Mouse (Mus musculus) small intestine, adult 2 months (tissue): ENCODE data around the gene Hacd3.
A peak's percentile ranks its signal among the peaks of the same experiment; 100 is the strongest.

Experiments
- CTCF ChIP-seq: fragments of 200-500 bp; IDR thresholded peaks from 2 replicates; pipeline ENCODE4 v1.5.1; 2012; ENCODE audit warnings: low read depth, mild to moderate bottlenecking, control low read depth, inconsistent platforms, low read length, moderate library complexity, mixed read lengths; ENCODE audit not compliant: insufficient replicate concordance, insufficient read length; ENCODE audit errors: extremely low read depth
- POLR2A ChIP-seq: fragments of 200-500 bp; IDR thresholded peaks from 2 replicates; pipeline ENCODE4 v1.6.1; 2012; ENCODE audit warnings: low read depth, mild to moderate bottlenecking, control low read depth, inconsistent platforms, low read length, moderate library complexity

- TF ChIP-seq CTCF (peak; percentile 94), POLR2A (peak; percentile 46; the same call in 1 of the 2 replicates)
These were observed 11.0 kb upstream of the Hacd3 start, which contains the start of gene Dpp8 for GRCm38 (mm10) chr9:65032269-65033108.
